23 mouse cellular contexts compared by ENCODE assay signal in the genomic region with DNA sequence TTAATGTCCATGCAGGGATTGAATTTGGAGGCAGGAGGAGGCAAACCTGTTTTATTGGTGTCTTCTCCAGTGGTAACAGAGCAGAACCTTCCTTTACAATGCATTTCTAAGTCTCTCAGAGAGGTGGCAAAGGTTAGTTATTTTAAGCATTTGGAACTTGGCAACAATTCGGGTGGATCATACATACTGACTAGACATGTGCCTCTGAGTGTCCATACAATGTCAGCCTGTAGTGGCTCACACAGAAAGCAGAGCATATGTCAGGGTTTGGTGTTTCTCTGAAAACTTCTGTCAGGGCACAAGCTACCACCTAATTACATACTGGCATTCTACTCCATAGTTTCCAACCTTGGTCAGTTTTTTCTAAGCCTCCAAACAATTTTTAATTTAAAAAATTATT.
A peak's percentile ranks its signal among the peaks of the same experiment; 100 is the strongest.
DNase-seq lines count a peak whose midpoint lies in the region; ATAC-seq and TF ChIP-seq lines count a peak whose summit lies in the region.
"Had no signal": no experiment of that assay in that cellular context is flagged by ENCODE, and none has a peak within 500 bp of the region (broad histone marks: within the 10 kb centered on the region; RNA-seq: fewer than 3 reads in every experiment).

No protein-coding gene starts in this region.

- TF ChIP-seq CTCF in lung, embryonic 14.5 days (IDR thresholded peaks at IDR 0.05; ENCODE audit: low read depth): no peak
- no peak for TF ChIP-seq CTCF in lung, postnatal 0 days (IDR thresholded peaks at IDR 0.05)

- DNase-seq in lung, embryonic 14.5 days: peak; percentile 19
- no peak for DNase-seq in lung, postnatal 14 days
- peak; percentile 13 for DNase-seq in lung, postnatal 0 days (ENCODE audit: low spot score)
- DNase-seq in lung, postnatal 36 days: no peak
- DNase-seq in NIH3T3 (ENCODE audit: low read depth): peak; percentile 60
- DNase-seq in gastrocnemius, adult 18-20 months (ENCODE audit: low spot score): no peak
- no peak for DNase-seq in forebrain, embryonic 14.5 days (ENCODE audit: low spot score)
- DNase-seq: adrenal gland, adult 8-10 months; adrenal gland, postnatal 14 days; adrenal gland, postnatal 36 days; B cell, adult 2 months; cerebellum, adult 11-12 months; cerebellum, adult 2 months; cerebellum, adult 9-10 months; cerebellum, postnatal 10 days; cerebellum, postnatal 25 days had no signal

- no peak overlapping the region for H3K4me3 ChIP-seq in lung, embryonic 14.5 days (ENCODE audit: low read depth, low read length)
- no peak overlapping the region for H3K4me3 ChIP-seq in lung, postnatal 0 days (ENCODE audit: low read depth, low read length)
- H3K4me3 ChIP-seq in forebrain, embryonic 14.5 days (ENCODE audit: low read depth, low read length): no peak overlapping the region
- H3K4me3 ChIP-seq: embryonic facial prominence, embryonic 10.5 days; embryonic facial prominence, embryonic 12.5 days; forebrain, embryonic 13.5 days had no signal

- no peak overlapping the region for H3K27ac ChIP-seq in lung, embryonic 14.5 days (ENCODE audit: low read depth)
- H3K27ac ChIP-seq in lung, postnatal 0 days (ENCODE audit: low read length): no peak overlapping the region
- H3K27ac ChIP-seq in forebrain, embryonic 14.5 days (ENCODE audit: low read depth, low read length): no peak overlapping the region
- H3K27ac ChIP-seq: embryonic facial prominence, embryonic 10.5 days; embryonic facial prominence, embryonic 12.5 days; forebrain, embryonic 13.5 days had no signal

- WGBS in lung, embryonic 14.5 days: 32% methylated on average over 1 of the region's 1 CpGs
- 47% methylated on average over 1 of the region's 1 CpGs for WGBS in lung, postnatal 0 days
- WGBS in forebrain, embryonic 14.5 days: 91% methylated on average over 1 of the region's 1 CpGs

- TF ChIP-seq EP300 in lung, postnatal 0 days (IDR thresholded peaks at IDR 0.05): no peak

- H3K4me1 ChIP-seq in lung, embryonic 14.5 days (ENCODE audit: insufficient read depth): no peaks in the 10 kb centered on the region
- no peaks in the 10 kb centered on the region for H3K4me1 ChIP-seq in lung, postnatal 0 days (ENCODE audit: insufficient read depth, low read depth, low read length)
- no peaks in the 10 kb centered on the region for H3K4me1 ChIP-seq in forebrain, embryonic 14.5 days (ENCODE audit: control insufficient read depth, insufficient read depth, low read length)
- H3K4me1 ChIP-seq: embryonic facial prominence, embryonic 10.5 days; embryonic facial prominence, embryonic 12.5 days; forebrain, embryonic 13.5 days had no signal

- no peaks in the 10 kb centered on the region for H3K9me3 ChIP-seq in lung, embryonic 14.5 days (ENCODE audit: low read depth, low read length)
- no peaks in the 10 kb centered on the region for H3K9me3 ChIP-seq in lung, postnatal 0 days (ENCODE audit: low read length)
- H3K9me3 ChIP-seq in forebrain, embryonic 14.5 days (replicated peaks; ENCODE audit: control insufficient read depth, low read length): no peaks in the 10 kb centered on the region
- H3K9me3 ChIP-seq: embryonic facial prominence, embryonic 10.5 days; embryonic facial prominence, embryonic 12.5 days; forebrain, embryonic 13.5 days; G1E had no signal

- ATAC-seq in lung, embryonic 14.5 days (ENCODE audit: insufficient read depth): no peak
- no peak for ATAC-seq in lung, postnatal 0 days
- ATAC-seq in forebrain, embryonic 14.5 days: no peak
- ATAC-seq: CD4-positive, CD25-positive, alpha-beta regulatory T cell, adult 4 months; forebrain, embryonic 13.5 days; forebrain, embryonic 16.5 days had no signal

- H3K9ac ChIP-seq in lung, embryonic 14.5 days: no peak overlapping the region
- no peak overlapping the region for H3K9ac ChIP-seq in lung, postnatal 0 days (replicated peaks; ENCODE audit: low read depth)
- H3K9ac ChIP-seq in forebrain, embryonic 14.5 days (ENCODE audit: low read length): no peak overlapping the region
- H3K9ac ChIP-seq: embryonic facial prominence, embryonic 12.5 days; forebrain, embryonic 13.5 days had no signal

- no peaks in the 10 kb centered on the region for H3K27me3 ChIP-seq in lung, embryonic 14.5 days (ENCODE audit: insufficient read depth, low read length)
- H3K27me3 ChIP-seq in lung, postnatal 0 days (replicated peaks; ENCODE audit: insufficient read depth, low read length): no peaks in the 10 kb centered on the region
- no peaks in the 10 kb centered on the region for H3K27me3 ChIP-seq in forebrain, embryonic 14.5 days (replicated peaks; ENCODE audit: control insufficient read depth, insufficient read depth, low read length)
- H3K27me3 ChIP-seq: CH12.LX; embryonic facial prominence, embryonic 12.5 days; forebrain, embryonic 13.5 days had no signal

- H3K4me2 ChIP-seq in lung, embryonic 14.5 days: no peak overlapping the region
- H3K4me2 ChIP-seq in lung, postnatal 0 days (replicated peaks; ENCODE audit: low read depth, low read length): no peak overlapping the region
- H3K4me2 ChIP-seq in forebrain, embryonic 14.5 days (ENCODE audit: low read length): no peak overlapping the region
- H3K4me2 ChIP-seq: embryonic facial prominence, embryonic 12.5 days; forebrain, embryonic 13.5 days had no signal

- no peaks in the 10 kb centered on the region for H3K36me3 ChIP-seq in lung, embryonic 14.5 days (ENCODE audit: insufficient read depth)
- no peaks in the 10 kb centered on the region for H3K36me3 ChIP-seq in lung, postnatal 0 days (ENCODE audit: insufficient read depth, low read length)
- no peaks in the 10 kb centered on the region for H3K36me3 ChIP-seq in forebrain, embryonic 14.5 days (ENCODE audit: control insufficient read depth, insufficient read depth, low read length)
- H3K36me3 ChIP-seq: embryonic facial prominence, embryonic 10.5 days; embryonic facial prominence, embryonic 12.5 days; G1E had no signal

Comparison
In these comparisons a context has a peak if more than half of its experiments do, and no peak if none do; other contexts are left out.
1. DNase-seq: peak in lung, embryonic 14.5 days (single experiment), lung, postnatal 0 days (single experiment) and NIH3T3 (single experiment); none in lung, postnatal 14 days (single experiment), lung, postnatal 36 days (single experiment), gastrocnemius, adult 18-20 months (single experiment) and forebrain, embryonic 14.5 days (single experiment).